Mouse (Mus musculus) forebrain, embryonic 14.5 days (tissue): ENCODE measurements at regions not wholly inside any gene's neighbourhood (a gene's known extent, or its start where the extent isn't known, plus 50 kb on each side); places are given as distances from the start of the nearest gene placed in this dataset.
"Not testable (repeated sequence)": the region's sequence is repeated elsewhere in the genome, so short reads cannot be mapped to it uniquely, and the experiment has no call there.

Experiments used
- ATAC-seq: fragments of 200-750 bp; cut with Nextera tagmentation; 2 replicates; pipeline ENCODE4 v1.8.0; 2017; ENCODE audit warnings: mild to moderate bottlenecking, moderate library complexity
- DNase-seq: peaks from one replicate; pipeline ENCODE4 v3.0.0-alpha.2; 2015; ENCODE audit warnings: low spot score
- H3K27ac ChIP-seq: fragments of 300-500 bp; sonication (generic); 2 replicates; pipeline ENCODE4 v1.5.1; 2014; ENCODE audit warnings: low read depth, mild to moderate bottlenecking, control low read depth, low read length, moderate library complexity
- H3K27me3 ChIP-seq: fragments of 300-500 bp; sonication (generic); replicated peaks from 2 replicates; pipeline ENCODE4 v1.6.1; 2014; ENCODE audit warnings: low read length, control low read depth, mixed read lengths; ENCODE audit not compliant: control insufficient read depth, insufficient read depth
- H3K36me3 ChIP-seq: fragments of 300-500 bp; sonication (generic); 2 replicates; pipeline ENCODE4 v1.6.1; 2014; ENCODE audit warnings: low read length, control low read depth; ENCODE audit not compliant: control insufficient read depth, insufficient read depth
- H3K4me1 ChIP-seq: fragments of 300-500 bp; sonication (generic); 2 replicates; pipeline ENCODE4 v1.6.1; 2014; ENCODE audit warnings: antibody characterized with exemption, low read length, control low read depth; ENCODE audit not compliant: control insufficient read depth, insufficient read depth
- H3K4me2 ChIP-seq: fragments of 300-500 bp; sonication (generic); 2 replicates; pipeline ENCODE4 v1.6.1; 2014; ENCODE audit warnings: mild to moderate bottlenecking, control low read depth, low read length
- H3K4me3 ChIP-seq: fragments of 300-500 bp; sonication (generic); 2 replicates; pipeline ENCODE4 v1.5.1; 2014; ENCODE audit warnings: low read depth, low read length, control low read depth
- H3K9ac ChIP-seq: fragments of 300-500 bp; sonication (generic); 2 replicates; pipeline ENCODE4 v1.6.1; 2014; ENCODE audit warnings: mild to moderate bottlenecking, low read length, control low read depth, moderate library complexity
- H3K9me3 ChIP-seq: fragments of 300-500 bp; sonication (generic); replicated peaks from 2 replicates; pipeline ENCODE4 v1.6.1; 2016; ENCODE audit warnings: low read length, control low read depth, mixed read lengths; ENCODE audit not compliant: control insufficient read depth
- WGBS: fragments of 180-500 bp; shearing (Covaris S2); extraction: QIAGEN DNeasy Blood & Tissue Kit; methylation state at CpG from one replicate; pipeline ENCODE4 v1.1.7; 2014; 5-methylcytosine and 5-hydroxymethylcytosine counted together

DNA sequence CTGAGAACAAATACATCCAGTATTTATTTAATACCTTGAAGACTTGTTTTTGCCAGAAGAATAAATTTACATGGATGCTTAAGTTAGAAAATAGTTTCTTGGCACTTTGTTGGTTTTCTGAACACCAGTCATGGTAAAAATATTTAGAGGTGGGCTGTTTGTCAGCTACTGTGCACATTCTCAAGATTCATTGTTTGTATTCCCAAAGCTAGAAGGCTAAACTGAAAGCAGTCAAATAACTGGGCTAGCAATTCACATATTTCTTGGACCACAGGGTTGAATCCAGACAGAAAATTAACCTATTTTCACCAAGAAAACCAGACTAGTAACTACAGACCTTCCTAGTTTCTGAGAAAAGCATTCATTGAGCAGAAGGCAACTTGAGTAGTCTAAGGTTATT lies 488.1 kb upstream of the Klf6 start:
- Histone ChIP-seq H3K9me3 (no peaks in the 10 kb centered on the region), H3K27me3 (no peaks in the 10 kb centered on the region), H3K36me3 (no peaks in the 10 kb centered on the region), H3K4me2 (no peak overlapping the region), H3K4me3 (no peak overlapping the region), H3K4me1 (no peaks in the 10 kb centered on the region), H3K27ac (no peak overlapping the region), H3K9ac (no peak overlapping the region)
- ATAC-seq (no peak), DNase-seq (no peak)

DNA sequence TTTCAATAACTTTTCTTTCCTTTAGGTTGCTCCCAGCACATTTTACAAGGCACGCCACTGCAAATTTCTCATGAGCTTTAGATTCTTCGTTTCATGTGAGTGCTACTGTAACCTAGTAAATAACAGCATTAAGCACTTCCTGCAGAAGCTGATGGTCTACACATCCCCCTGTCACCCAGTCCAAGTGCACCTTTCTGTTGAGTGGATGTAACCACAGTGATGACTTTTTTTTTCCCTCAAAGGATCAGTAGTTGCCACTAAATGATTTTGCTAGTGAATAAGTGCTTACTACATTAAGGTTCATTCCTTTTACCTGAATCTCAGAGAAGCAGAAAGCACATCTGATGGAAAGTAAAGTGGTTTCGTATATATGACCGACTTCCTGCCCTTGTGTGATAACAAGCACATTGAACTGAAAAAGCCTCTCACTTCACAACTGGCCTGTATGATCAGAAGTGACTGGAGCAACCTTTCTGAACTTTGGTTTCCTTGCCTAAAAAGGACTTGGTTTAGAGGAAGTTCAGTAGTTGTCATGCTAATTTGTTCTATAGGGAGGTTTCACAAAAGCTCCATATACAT lies 453.0 kb upstream of the Klf6 start:
- H3K9me3 ChIP-seq: no peaks in the 10 kb centered on the region
- H3K9ac ChIP-seq: no peak overlapping the region
- no peak for ATAC-seq
- no peak for DNase-seq
- no peaks in the 10 kb centered on the region for H3K27me3 ChIP-seq
- no peaks in the 10 kb centered on the region for H3K4me1 ChIP-seq
- H3K27ac ChIP-seq: no peak overlapping the region
- no peak overlapping the region for H3K4me2 ChIP-seq
- H3K4me3 ChIP-seq: no peak overlapping the region
- no peaks in the 10 kb centered on the region for H3K36me3 ChIP-seq
- 91% methylated on average over 4 of the region's 4 CpGs for WGBS

DNA sequence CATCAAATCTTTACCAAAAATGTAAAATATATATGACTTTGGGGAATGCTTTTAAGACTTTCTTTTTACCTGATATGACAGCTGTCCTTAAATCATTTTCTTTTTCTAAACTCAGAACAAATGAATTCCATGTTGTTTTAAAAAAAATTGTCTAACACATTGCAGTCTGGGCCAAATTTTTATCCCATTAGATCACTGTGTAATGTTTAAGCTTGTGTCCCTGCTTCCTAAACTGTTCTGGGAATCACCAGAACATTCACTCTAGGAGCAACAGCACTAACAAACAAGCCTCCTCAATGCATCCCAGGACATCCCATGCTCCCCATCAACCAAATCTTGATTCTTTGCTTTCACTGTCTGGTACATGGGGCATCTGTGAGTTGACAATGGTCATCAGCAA lies 449.2 kb upstream of the Klf6 start:
- Histone ChIP-seq H3K4me1 (no peaks in the 10 kb centered on the region), H3K27ac (no peak overlapping the region), H3K9me3 (no peaks in the 10 kb centered on the region), H3K27me3 (no peaks in the 10 kb centered on the region), H3K4me3 (no peak overlapping the region), H3K36me3 (no peaks in the 10 kb centered on the region), H3K4me2 (no peak overlapping the region), H3K9ac (no peak overlapping the region)
- DNase-seq (no peak), ATAC-seq (no peak)

DNA sequence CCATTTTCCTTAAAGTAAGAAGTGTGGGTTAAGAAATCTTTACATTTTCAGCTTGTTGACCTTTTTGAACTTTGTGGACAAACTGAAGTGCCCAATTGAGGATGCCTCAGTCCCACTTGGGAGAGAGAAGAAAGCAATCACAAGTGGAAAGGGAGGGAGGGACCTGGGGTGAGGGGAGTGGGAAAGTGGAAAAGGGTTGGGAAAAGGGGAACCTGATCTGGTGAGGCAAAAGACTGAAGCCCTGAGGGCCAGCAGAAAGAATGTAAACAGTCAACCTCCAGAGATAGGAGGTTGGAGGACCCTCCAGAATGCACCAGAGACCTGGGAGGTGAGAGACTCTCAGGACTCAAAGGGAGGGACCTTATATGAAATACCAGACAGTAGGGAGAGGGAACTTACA lies 448.3 kb upstream of the Klf6 start:
- ATAC-seq, H3K27me3 ChIP-seq, H3K4me2 ChIP-seq, H3K9me3 ChIP-seq, H3K4me1 ChIP-seq, H3K27ac ChIP-seq, H3K36me3 ChIP-seq, DNase-seq, H3K4me3 ChIP-seq, H3K9ac ChIP-seq: not testable (repeated sequence)

DNA sequence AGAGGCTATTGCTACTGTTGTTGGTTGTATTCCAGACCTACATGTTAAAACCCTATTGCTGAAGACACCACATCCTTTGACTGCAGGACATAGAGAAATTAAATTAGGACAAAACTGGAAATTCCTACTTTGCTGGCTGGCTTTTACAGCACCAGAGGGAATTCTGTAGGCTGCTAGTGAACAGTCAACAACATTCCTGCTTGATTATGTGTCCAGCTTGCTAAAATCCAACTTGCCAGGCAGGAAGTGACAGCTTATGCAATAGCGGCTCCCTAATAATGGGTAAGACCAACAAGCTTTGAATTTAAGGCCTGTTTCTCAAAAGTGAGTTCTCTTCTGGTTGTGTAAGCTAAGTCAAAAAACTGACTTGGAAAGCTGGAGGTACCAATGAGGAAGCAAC lies 437.2 kb upstream of the Klf6 start:
- ATAC-seq (no peak), DNase-seq (no peak)
- no peak overlapping the region for H3K4me2 ChIP-seq
- no peaks in the 10 kb centered on the region for H3K36me3 ChIP-seq
- no peak overlapping the region for H3K4me3 ChIP-seq
- H3K4me1 ChIP-seq: no peaks in the 10 kb centered on the region
- H3K27ac ChIP-seq: no peak overlapping the region
- 80% methylated on average over 1 of the region's 1 CpGs for WGBS
- no peaks in the 10 kb centered on the region for H3K27me3 ChIP-seq
- no peak overlapping the region for H3K9ac ChIP-seq
- no peaks in the 10 kb centered on the region for H3K9me3 ChIP-seq

DNA sequence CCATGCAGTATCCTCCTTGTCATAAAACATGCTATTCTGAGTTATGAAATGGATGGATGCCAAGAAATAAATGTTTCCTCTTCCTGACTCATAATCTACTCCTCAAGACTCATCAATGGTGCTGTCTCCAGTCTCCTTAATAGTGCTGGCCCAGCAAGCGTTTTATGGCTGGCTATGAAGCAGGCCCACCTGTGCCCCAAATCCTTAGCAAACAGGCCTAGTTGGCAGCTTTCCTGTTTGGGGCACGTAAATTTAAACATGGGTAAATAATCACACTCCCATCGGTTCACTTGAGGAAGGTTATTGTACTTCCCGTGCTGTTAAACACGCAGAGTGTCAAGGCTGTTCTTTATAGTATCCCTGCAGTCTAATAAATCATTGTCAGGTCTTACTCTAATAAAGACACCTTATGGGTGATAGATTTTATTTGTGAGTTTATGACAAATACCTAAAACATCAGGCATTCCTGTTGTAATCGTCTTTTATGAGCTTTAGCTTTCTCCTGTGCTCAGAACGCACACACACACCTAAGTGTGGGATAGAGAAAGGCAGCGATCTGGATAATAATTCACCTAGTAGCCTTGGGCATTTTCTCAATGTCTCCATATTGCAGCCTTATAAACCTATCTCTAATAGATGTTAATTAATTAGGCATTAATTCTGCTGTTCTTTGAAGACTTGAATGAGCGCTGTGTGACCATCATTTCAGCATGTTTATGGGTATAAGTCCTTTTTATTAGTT lies 435.6 kb upstream of the Klf6 start:
- Histone ChIP-seq H3K4me2 (no peak overlapping the region), H3K27me3 (no peaks in the 10 kb centered on the region), H3K4me1 (no peaks in the 10 kb centered on the region), H3K4me3 (no peak overlapping the region), H3K9ac (no peak overlapping the region), H3K36me3 (no peaks in the 10 kb centered on the region), H3K27ac (no peak overlapping the region), H3K9me3 (no peaks in the 10 kb centered on the region)
- ATAC-seq: no peak
- WGBS: 84% methylated on average over 9 of the region's 9 CpGs
- no peak for DNase-seq

DNA sequence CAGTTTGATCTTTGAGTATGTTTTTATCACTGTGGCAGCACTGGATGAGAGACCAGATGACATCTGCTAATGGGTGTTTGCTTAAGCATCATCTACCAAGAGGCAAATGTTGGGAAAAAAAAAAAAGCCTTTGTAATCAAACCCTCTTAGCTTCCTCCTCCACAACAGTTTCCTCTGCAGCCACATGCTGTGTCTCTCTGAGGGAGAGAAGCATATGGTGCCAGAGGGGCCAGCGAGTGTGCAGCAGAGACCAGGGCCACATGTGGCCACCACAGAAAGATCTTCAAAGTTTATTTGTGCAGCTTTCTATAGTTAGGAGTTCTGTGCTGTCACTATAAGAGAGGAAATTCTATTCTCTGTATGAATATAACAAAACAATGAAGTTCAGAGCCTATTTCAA lies 427.6 kb upstream of the Klf6 start:
- Histone ChIP-seq H3K4me2 (no peak overlapping the region), H3K4me1 (no peaks in the 10 kb centered on the region), H3K27me3 (no peaks in the 10 kb centered on the region), H3K9ac (no peak overlapping the region), H3K9me3 (no peaks in the 10 kb centered on the region), H3K27ac (no peak overlapping the region), H3K36me3 (no peaks in the 10 kb centered on the region), H3K4me3 (no peak overlapping the region)
- DNase-seq (no peak), ATAC-seq (no peak)
- WGBS: 45% methylated on average over 1 of the region's 1 CpGs

DNA sequence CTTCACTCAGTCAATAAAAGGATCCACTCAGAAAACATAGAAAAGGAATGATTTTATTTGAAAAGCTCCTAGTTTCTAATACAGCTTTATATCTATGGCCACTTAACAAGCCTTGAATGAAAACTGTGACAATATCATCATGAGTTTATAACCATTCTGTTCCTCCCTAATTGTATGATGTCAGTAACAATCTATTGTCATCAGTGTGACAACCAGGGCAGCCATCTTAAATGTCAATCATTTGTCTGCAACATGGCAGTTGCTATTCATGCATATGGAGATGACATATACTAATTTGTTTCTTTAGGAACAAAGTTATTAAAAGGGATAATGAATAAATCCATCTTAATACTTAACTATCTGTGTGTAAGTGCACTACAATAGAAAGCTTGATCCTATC lies 426.2 kb upstream of the Klf6 start:
- H3K4me3 ChIP-seq: no peak overlapping the region
- H3K4me1 ChIP-seq: no peaks in the 10 kb centered on the region
- H3K27ac ChIP-seq: no peak overlapping the region
- no peaks in the 10 kb centered on the region for H3K9me3 ChIP-seq
- no peak overlapping the region for H3K9ac ChIP-seq
- ATAC-seq: no peak
- no peaks in the 10 kb centered on the region for H3K36me3 ChIP-seq
- no peak overlapping the region for H3K4me2 ChIP-seq
- no peak for DNase-seq
- no peaks in the 10 kb centered on the region for H3K27me3 ChIP-seq

DNA sequence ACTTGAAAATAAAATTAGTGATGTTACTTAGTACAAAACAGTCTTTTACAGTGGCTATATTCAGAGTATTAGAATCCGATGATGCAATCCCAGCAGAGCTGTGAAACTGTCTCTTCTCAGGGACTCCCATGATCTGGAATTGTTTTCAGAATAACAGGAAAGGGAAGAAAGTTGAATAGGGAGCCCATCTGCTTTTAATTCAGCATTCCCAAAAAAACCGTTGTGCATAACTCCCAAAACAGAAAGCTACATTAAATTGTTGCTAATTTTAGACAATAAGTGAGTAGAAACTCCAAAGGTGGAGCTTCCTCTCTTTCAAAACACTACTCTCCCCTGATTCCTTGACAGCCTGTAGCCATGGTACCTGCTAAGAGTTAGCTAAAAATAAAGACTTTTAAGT lies 425.1 kb upstream of the Klf6 start:
- Histone ChIP-seq H3K4me1 (no peaks in the 10 kb centered on the region), H3K27me3 (no peaks in the 10 kb centered on the region), H3K9me3 (no peaks in the 10 kb centered on the region), H3K9ac (no peak overlapping the region), H3K4me3 (no peak overlapping the region), H3K27ac (no peak overlapping the region), H3K36me3 (no peaks in the 10 kb centered on the region), H3K4me2 (no peak overlapping the region)
- no peak for ATAC-seq
- DNase-seq: no peak
- WGBS: 83% methylated on average over 2 of the region's 2 CpGs
